Mouse (Mus musculus) urinary bladder, postnatal 4 days (tissue): ENCODE results near the gene Tent4a.

Experiments used
- DNase-seq, 2 experiments: peaks; one replicate each; pipeline ENCODE4 v3.0.0; 2021 to 2022; ENCODE audit warnings: low spot score in 2 of 2

Gene Tent4a

DNA sequence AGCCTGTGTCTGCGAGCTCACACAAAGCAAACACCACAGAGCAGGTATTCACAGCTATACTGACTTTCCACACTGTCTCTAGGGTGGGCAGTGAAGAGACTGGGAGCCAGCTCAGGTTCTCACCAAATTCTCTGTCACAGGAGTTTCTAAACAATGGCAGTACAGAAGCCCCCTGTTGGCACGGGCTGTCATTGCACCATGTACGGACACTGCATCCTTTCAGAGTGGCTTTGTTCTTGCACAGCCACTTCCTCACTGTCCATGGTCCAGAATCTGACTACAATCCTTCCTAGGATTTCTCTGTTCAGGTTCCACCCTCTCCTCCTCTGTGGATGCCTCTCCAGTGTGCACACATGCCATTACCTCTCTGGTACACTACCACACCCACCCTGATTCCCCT, 10.6 kb upstream of the Tent4a start:
- DNase-seq, result no peak

DNA sequence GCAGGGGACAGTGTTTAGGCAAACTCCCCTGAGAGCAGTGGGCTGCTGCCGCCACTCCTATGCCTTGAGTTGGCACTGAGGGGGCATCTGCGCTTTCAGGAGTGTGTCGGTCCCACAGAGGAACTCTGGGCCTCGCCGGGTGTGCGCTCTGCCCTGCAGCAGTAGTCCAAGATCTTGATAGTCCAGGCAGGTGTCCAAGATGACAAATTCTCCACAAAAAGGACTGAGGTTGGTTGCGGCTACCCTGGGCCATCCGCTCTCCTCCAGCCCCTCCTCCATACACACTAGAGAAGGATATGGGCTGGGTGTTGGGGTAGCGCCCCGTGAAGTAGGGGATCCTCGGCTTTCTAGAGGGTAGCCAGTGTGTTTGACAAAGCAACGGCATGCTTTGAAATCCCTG, 9.2 kb upstream of the Tent4a start:
- no peak for DNase-seq

GRCm38 (mm10) chr13:69542571-69543352, 8.3 kb upstream of the Tent4a start:
- DNase-seq, result no peak

DNA sequence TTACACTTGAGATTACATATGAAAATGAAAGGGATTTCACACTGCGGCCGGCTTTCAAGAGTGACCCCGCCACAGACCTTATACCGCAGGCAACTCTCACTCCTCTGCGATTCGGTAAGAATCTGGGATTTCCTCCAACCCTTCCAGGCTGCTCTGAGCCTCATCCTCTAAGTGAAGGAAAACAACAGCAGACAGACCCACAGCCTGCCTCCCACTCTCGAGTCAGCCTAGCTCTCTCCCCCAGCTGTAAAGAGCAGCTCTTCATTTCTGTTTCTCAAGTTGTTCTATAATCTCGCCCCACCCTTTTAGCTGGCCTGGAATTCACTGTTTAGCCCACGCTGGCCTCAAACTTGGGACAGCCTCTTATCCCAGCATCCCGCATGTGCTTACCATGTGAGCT, 7.4 kb upstream of the Tent4a start:
- DNase-seq, result no peak

GRCm38 (mm10) chr13:69541209-69541608, 6.8 kb upstream of the Tent4a start:
- DNase-seq, result no peak

DNA sequence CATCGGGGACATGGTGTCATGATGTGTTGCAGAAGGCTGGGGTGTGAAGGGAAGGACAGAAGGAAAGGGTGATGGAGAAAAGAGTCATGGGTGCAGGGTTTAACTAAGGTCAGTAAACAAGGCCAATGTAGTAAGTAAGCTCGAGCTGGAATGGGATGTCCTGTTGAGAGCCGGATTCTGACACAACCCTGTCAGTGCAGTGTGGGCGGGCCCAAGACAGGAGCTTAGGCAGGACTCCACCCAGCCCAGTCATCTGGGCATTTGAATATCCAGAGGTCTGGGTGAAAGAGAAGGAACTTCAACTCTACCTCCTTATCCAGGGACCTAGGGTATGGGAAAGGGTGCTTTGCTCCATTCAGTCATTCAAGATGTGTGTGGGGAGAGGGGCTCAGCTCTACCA, 3.9 kb upstream of the Tent4a start:
- no peak for DNase-seq

- DNase-seq, result no peak
These were observed 2.9 kb upstream of the Tent4a start for GRCm38 (mm10) chr13:69537366-69537765.

- DNase-seq, result no peak
These were observed 1.6 kb upstream of the Tent4a start for GRCm38 (mm10) chr13:69536021-69536420.

- DNase-seq, result peak; percentile 98 to 99
These were observed 486 bp upstream of the Tent4a start for GRCm38 (mm10) chr13:69534654-69535551.

- peak in 1 of 2 experiments; percentile 57 for DNase-seq
These were observed 748 bp downstream of the Tent4a start, which contains the start of gene Nsun2 for GRCm38 (mm10) chr13:69533405-69534333. Nsun2 (plus strand) TSS chr13:69533746.

DNA sequence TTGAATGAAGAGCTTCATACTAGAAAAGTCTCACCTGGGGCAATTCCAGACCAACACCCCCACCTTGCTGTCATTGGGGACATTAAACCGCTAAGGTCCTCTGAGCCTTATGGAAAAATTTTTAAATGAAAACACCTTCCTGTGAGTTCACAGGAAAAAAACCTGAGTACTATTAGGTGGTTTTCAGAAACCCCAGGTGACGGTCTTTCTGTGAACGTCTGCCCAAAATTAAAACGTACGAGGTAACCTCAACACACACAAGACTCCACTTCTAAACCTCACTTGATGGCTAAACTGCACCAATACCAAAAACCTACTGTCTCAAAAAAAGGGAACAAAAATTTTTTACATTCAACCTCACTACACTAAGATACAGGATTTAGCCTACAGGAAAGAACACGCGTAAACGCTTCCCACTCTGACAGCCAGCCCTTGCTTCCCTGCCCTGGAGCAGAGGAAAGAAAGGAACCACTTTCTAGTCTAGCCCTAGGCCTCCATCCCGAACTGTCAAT, 1.5 kb downstream of the Tent4a start:
- no peak for DNase-seq

GRCm38 (mm10) chr13:69532101-69532892, 2.1 kb downstream of the Tent4a start:
- no peak for DNase-seq

- DNase-seq, result no peak
These were observed 3.0 kb downstream of the Tent4a start for GRCm38 (mm10) chr13:69531431-69531830.

DNA sequence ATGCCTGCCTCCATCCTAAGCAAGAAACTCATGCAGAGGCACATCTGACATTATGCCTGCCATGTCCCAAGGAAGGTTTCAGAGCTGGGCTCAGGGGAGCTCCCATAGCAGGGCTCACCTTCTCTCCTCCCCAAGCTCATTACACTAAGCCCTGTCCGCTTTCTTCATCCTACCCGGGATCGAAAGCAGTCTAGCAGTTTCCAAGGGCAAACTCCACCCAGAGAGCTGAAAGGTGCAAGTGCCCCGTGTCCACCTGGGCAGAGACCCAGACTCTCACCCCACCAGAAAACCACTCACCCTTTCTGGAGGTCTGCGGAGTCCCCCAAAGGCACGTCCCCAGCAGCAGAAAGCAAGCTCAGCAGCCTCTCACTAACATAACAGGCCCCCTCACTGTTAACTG, 3.5 kb downstream of the Tent4a start:
- DNase-seq, result no peak

DNA sequence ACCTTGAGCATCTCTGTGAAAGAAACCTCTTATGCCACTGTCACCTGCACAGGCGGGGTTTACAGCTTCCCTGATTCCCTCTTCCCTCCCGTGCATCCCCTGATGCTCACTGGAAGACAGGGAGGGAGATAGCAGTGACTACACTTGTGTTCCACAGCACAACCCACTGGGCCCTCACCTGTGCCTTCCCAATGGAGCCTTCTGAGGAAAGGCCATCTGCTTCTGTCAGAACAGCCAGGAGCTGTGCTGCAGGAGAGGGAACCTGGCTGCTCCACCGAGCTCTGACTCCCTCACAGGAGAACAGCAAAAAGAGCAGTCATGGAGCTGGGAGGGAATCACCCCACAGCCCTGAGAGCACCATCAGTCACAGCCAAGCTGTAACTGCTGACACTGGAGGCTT, 4.3 kb downstream of the Tent4a start:
- DNase-seq, result no peak

GRCm38 (mm10) chr13:69528531-69528930, 5.9 kb downstream of the Tent4a start:
- no peak for DNase-seq

DNA sequence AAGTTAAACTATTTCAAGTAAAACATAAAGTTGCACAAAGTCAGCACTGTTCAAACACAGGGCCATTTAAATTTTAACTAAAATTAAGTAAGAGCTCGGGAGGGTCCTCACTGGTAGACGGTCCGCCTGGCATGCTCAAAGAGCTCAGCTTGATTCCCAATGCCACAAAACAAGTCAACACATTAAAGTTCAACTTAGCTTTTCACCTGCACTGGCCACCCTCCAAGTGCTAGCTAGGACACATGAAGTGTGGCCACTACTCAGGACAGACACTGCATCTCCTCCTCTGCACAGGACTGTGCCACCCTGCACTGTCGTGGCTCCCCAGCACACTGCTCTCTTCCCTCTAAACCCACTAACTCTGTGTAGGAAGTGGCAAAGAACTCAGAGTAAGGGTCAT, 8.6 kb downstream of the Tent4a start:
- no peak for DNase-seq

GRCm38 (mm10) chr13:69524158-69524530, 10.3 kb downstream of the Tent4a start:
- no peak for DNase-seq

DNA sequence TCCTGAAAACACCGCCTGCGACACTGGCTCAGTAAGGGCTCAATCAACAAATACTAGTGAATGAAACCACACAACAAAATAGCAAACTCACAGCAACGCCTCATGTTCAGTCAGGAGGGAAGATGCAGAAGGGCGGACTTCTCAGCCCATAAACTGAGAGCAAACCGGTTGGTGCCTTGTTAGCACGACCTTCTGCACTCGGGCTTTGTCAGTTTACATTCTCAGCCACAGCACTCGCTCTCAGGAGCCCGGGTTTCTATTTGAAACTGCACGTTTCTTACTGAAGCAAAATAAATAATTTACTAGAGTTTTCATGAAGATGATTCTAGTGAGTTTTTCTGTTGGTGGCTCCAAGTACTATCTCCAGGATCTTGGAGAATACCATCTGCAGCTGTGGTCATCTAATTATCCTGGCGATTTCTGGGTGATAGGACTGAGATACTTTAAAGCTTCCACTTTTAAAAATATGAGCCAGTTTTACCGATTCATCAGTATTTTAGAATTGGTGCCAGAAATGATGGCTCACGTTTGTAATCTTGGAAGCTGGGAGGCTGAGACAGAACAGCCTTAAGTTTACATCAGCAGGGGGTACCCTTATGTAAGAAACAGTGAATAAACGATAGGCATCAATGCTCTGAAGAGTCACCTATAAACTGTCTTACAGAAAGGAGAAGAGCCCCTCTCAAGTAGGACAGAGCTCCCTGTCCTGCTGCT, 10.8 kb downstream of the Tent4a start:
- no peak for DNase-seq

- DNase-seq, result no peak
These were observed 12.1 kb downstream of the Tent4a start for GRCm38 (mm10) chr13:69522161-69522791.
